Mouse (Mus musculus) CD4-positive naive resting alpha-beta T cell, adult 76 days (primary cell): Measurements from ENCODE around the gene Dstn. TPM values are rescaled to one million over a fixed set of nuclear protein-coding genes. Genes with fewer than 3 reads are reported as not detected.

ENCODE experiments used
- total RNA-seq: library from RNA; stranded (reverse); gene quantifications from one replicate; pipeline ENCODE4 v1.2.4, GENCODE M21; 2023

The Dstn gene
- 10.7 TPM for total RNA-seq

GRCm38 (mm10) chr2:143914760-143915599 lies at the start of gene Dstn:
Gene Dstn, plus strand, starts transcription at chr2:143915320.

Other genes starting within 250 kb of the Dstn start
- not detected for gene Bfsp1, start 52.1 kb upstream of the Dstn start, total RNA-seq
- 75.8 TPM for gene Rrbp1, start 95.9 kb downstream of the Dstn start, total RNA-seq
- gene Banf2, start 117.7 kb downstream of the Dstn start, total RNA-seq = not detected